Mouse (Mus musculus) liver, adult 2 months (tissue): ENCODE results near the gene Fcf1. TPM values are rescaled to one million over a fixed set of nuclear protein-coding genes. Genes with fewer than 3 reads are reported as not detected.

Experiments used
- DNase-seq: peaks from one replicate; pipeline ENCODE4 v3.0.0-alpha.2; 2011; ENCODE audit warnings: low read depth, low spot score; ENCODE audit errors: extremely low read depth
- H3K27ac ChIP-seq: fragments of 200-500 bp; replicated peaks from 2 replicates; pipeline ENCODE4 v1.5.1; 2012; ENCODE audit warnings: low read depth, mild to moderate bottlenecking, control low read depth, inconsistent platforms, low read length; ENCODE audit not compliant: insufficient read depth
- H3K27me3 ChIP-seq: fragments of 200-500 bp; 2 replicates; pipeline ENCODE4 v1.6.1; 2012; ENCODE audit warnings: mild to moderate bottlenecking, moderate library complexity, low read length, inconsistent platforms; ENCODE audit not compliant: control insufficient read depth, insufficient read depth
- H3K36me3 ChIP-seq: fragments of 200-500 bp; 2 replicates; pipeline ENCODE4 v1.6.1; 2012; ENCODE audit warnings: low read length, inconsistent platforms; ENCODE audit not compliant: control insufficient read depth, insufficient read depth
- H3K4me1 ChIP-seq: fragments of 200-500 bp; 2 replicates; pipeline ENCODE4 v1.6.1; 2011; ENCODE audit warnings: low read length; ENCODE audit not compliant: control insufficient read depth, insufficient read depth
- H3K4me3 ChIP-seq: fragments of 200-500 bp; 2 replicates; pipeline ENCODE4 v1.5.1; 2011; ENCODE audit warnings: low read depth, mild to moderate bottlenecking, control low read depth, low read length, moderate library complexity; ENCODE audit not compliant: insufficient read depth
- H3K79me2 ChIP-seq: fragments of 200-500 bp; 2 replicates; pipeline ENCODE4 v1.6.1; 2012; ENCODE audit warnings: inconsistent platforms, mild to moderate bottlenecking, low read length, moderate library complexity; ENCODE audit not compliant: control insufficient read depth, insufficient read depth
- H3K9ac ChIP-seq: fragments of 200-500 bp; 2 replicates; pipeline ENCODE4 v1.6.1; 2012; ENCODE audit warnings: low read depth, mild to moderate bottlenecking, control low read depth, inconsistent platforms, low read length
- CTCF ChIP-seq: fragments of 200-500 bp; IDR thresholded peaks from 2 replicates; pipeline ENCODE4 v1.5.1; 2011; ENCODE audit warnings: low read depth, low read length, control low read depth
- POLR2A ChIP-seq: fragments of 200-500 bp; IDR thresholded peaks from 2 replicates; pipeline ENCODE4 v1.6.1; 2011; ENCODE audit warnings: low read length, control low read depth; ENCODE audit not compliant: insufficient read depth; ENCODE audit errors: extremely low read depth
- WGBS: fragments of 180-500 bp; shearing (Covaris S2); methylation state at CpG from one replicate; pipeline ENCODE4 v1.1.7; 2018; 5-methylcytosine and 5-hydroxymethylcytosine counted together
- polyA plus RNA-seq: library from polyadenylated mRNA; depleted of rRNA; stranded (reverse); fragments of >200 nt; gene quantifications from 2 replicates; pipeline ENCODE4 v1.2.3, GENCODE M21; 2012
- total RNA-seq: library from RNA; depleted of rRNA; stranded (reverse); fragments of >200 nt; gene quantifications from 2 replicates; pipeline ENCODE4 v1.2.3, GENCODE M21; 2014

Gene Fcf1
- total and polyA plus RNA-seq, 2 experiments = 23.2 to 59.7 TPM

DNA sequence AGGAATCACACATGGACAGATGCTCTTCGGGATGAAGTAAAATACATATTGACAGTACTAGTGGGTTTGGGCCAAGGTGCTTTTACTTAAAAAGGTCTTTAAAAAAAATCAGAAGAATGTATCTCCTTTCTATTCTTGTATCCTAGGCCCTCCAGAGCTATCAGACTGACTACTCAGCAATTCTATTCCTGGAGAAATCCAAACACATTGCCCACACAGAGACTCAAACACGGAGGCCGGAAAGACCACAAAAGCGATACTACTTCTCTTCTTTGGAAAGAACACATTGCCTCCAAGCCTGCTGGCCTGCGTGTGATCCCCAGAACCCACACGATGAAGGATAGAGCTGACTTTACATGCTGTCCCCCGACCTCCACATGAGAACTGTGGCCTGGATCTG is 31.6 kb upstream of the Fcf1 start:
- no peaks in the 10 kb centered on the region for H3K27me3 ChIP-seq
- WGBS = 45% methylated on average over 7 of the region's 7 CpGs
- H3K4me3 ChIP-seq = no peak overlapping the region
- no peak for DNase-seq
- H3K36me3 ChIP-seq = peaks cover 29% of the 10 kb centered on the region
- peaks cover 22% of the 10 kb centered on the region for H3K4me1 ChIP-seq
- peak overlapping the region; percentile 52 for H3K27ac ChIP-seq
- no peaks in the 10 kb centered on the region for H3K79me2 ChIP-seq
- TF ChIP-seq CTCF = no peak
- TF ChIP-seq POLR2A = no peak
- no peak overlapping the region for H3K9ac ChIP-seq

DNA sequence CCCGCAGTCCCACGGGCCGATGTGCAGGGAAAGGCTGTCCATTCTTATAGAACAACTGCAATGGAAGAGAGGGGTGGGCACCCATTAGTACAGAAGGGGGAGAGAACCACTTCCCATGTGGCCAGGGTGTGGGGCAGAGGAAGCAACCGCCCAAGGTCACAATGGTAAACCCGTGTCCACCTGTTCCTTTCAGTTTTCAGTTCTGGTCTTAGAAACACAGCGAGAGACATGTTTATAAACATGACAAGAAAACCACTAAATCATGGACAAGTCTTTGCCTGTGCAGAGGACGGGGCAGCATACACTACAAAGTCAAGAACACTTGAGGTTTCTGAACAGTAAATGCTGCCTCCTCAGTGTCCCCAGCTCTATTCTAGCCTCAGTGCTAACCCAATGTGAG is 30.4 kb upstream of the Fcf1 start:
- Histone ChIP-seq H3K79me2 (no peaks in the 10 kb centered on the region), H3K36me3 (peaks cover 24% of the 10 kb centered on the region), H3K9ac (no peak overlapping the region), H3K27ac (peak overlapping the region; percentile 8), H3K4me1 (peaks cover 29% of the 10 kb centered on the region), H3K4me3 (no peak overlapping the region), H3K27me3 (no peaks in the 10 kb centered on the region)
- no peak for TF ChIP-seq CTCF
- no peak for TF ChIP-seq POLR2A
- no peak for DNase-seq
- 96% methylated on average over 7 of the region's 7 CpGs for WGBS

DNA sequence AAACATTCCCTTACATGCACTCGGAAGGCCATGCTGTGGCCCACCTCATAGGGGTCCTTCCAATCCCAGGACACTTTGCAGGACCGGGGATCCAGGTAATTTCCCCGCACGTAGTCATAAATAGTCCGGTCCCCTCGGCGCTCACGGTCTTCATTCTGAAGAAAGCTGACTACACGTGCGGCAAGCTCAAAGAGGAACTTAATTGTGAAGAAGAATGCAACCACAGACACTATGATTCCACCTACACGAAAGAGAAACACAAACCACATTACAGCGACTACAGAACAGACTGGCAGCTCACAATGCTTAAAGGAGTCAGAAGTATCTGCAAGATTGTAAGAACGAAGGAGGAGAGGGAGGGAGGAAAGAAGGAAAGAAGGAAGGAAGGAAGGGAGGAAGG is 29.0 kb upstream of the Fcf1 start:
- Histone ChIP-seq H3K4me3 (no peak overlapping the region), H3K9ac (no peak overlapping the region), H3K27ac (no peak overlapping the region), H3K36me3 (peaks cover 17% of the 10 kb centered on the region), H3K27me3 (no peaks in the 10 kb centered on the region), H3K79me2 (no peaks in the 10 kb centered on the region; the same call in 1 of the 2 replicates), H3K4me1 (peaks cover 29% of the 10 kb centered on the region)
- no peak for DNase-seq
- TF ChIP-seq POLR2A = no peak
- no peak for TF ChIP-seq CTCF
- 97% methylated on average over 13 of the region's 13 CpGs for WGBS

DNA sequence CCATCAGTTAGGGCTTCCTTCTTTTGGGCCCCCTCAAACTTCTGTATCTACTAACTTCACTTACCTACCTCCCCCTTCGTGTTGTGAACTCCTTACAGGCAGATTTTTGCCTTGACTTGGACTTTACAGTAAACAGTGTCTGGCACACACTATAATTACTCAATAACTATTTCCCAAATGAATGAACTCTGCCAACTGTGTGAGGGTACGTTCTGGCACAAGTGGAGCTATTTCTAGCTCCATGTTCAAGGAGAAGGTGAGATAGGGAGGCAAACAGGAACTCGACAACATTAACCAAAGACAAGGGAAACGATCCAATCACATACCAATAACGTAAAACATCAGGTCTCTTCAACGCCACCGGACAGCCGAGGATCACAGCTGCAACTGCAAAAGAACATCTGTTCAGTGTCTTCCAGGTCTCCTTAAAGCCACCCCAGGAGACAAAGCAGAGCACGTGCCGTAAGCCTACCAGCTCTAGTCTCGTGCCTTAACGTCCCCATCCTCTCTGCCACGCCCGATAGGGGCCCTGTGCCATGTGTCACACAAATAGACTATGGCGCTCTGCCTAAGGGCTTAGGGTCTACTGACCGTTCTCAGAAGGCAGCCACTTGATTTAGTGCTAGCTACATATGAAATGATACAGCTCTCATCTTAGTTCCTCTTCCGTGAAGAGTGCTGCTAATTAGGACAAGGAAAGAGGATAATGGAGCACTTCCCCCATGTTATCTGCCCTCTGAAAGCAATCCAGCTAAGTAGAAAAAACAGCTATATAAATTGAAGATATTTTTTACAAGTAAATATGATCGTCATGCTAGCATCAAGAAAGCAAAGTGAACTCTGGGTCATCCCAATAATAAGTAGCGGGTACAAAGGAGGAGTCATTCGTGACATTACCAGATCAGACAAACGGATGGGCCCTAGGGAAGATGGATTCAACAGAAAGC is 27.4 kb upstream of the Fcf1 start:
- Histone ChIP-seq H3K36me3 (peaks cover 17% of the 10 kb centered on the region), H3K27me3 (no peaks in the 10 kb centered on the region), H3K4me3 (no peak overlapping the region), H3K4me1 (peaks cover 34% of the 10 kb centered on the region), H3K9ac (0 out of 2 replicates have a peak overlapping the region, but pooled peaks have one; percentile 6), H3K27ac (peak overlapping the region; percentile 41), H3K79me2 (no peaks in the 10 kb centered on the region; the same call in 1 of the 2 replicates)
- TF ChIP-seq CTCF (no peak), POLR2A (no peak)
- DNase-seq = peak; percentile 93
- 58% methylated on average over 21 of the region's 21 CpGs for WGBS

DNA sequence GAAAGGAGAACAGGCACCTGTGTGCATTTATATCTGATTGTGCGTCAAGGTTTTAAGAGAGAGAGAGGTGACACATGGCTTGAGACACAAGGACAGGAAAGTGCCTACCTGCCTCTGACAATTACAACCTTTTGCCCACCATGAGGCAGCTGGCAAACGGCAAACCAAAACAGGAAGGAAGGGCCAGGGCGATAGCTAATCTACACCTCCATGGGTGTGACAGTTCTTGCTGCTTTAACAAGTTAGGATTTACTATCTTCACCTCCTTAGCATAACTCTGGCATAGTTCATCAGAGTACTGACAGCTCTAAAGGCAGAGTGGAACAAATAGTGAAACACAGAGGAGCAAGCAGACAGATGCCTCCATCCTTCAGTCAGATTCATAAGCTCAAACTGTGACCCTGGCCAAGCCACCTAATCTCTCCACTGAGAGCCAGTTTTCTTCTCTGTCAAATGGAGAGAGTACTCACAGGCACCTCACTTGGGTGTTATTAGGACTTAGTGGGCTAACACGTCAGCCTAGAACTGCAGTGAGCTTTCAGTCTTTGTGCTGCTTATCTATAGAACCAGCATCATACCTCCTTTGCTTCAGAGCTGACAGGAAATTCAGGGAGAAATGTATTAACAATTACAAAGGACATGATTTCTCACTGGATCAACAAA is 26.4 kb upstream of the Fcf1 start:
- TF ChIP-seq CTCF = no peak
- TF ChIP-seq POLR2A = no peak
- H3K27me3 ChIP-seq = no peaks in the 10 kb centered on the region
- H3K27ac ChIP-seq = no peak overlapping the region
- DNase-seq = no peak
- H3K4me1 ChIP-seq = peaks cover 38% of the 10 kb centered on the region
- 86% methylated on average over 4 of the region's 4 CpGs for WGBS
- no peaks in the 10 kb centered on the region; the same call in 1 of the 2 replicates for H3K79me2 ChIP-seq
- no peak overlapping the region for H3K4me3 ChIP-seq
- H3K36me3 ChIP-seq = peaks cover 14% of the 10 kb centered on the region
- no peak overlapping the region for H3K9ac ChIP-seq
